Mouse (Mus musculus): ENCODE data around the gene Tmem54. TPM values are rescaled to one million over a fixed set of nuclear protein-coding genes. Genes with fewer than 3 reads are reported as not detected.

The Tmem54 gene
- polyA plus RNA-seq, 1 experiment from 2014 or later, result 4.6 TPM

DNA sequence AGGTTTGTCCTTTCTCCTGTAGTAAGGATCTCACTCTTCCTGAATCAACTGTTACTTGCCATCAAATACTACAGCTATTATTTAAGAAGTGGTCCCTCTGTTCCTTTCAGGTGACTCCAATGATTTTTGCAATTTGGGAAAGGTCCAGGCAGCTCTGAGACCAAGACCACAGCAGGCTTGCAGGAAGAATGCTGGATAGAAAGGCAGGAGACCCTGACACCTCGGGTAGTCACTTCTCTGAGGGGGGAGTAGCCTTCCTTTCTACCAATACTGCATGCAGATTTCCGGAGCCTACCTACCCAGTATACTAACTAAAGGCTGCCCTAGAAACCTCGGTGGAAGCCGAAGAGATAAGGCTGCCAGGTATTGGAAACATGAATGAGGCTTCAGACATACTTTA lies 40.1 kb downstream of the Tmem54 start:
- H3K9me3 ChIP-seq (ENCODE audit: control insufficient read depth, low read length), result no peaks in the 10 kb centered on the region
- no peak overlapping the region for H3K9ac ChIP-seq (ENCODE audit: low read length)
- no peaks in the 10 kb centered on the region for H3K27me3 ChIP-seq (ENCODE audit: control insufficient read depth, insufficient read depth, low read length)
- H3K27ac ChIP-seq (replicated peaks; ENCODE audit: low read depth, low read length), result no peak overlapping the region
- no peaks in the 10 kb centered on the region for H3K4me1 ChIP-seq (ENCODE audit: control insufficient read depth, insufficient read depth, low read length)
- peaks cover 2% of the 10 kb centered on the region; the same call in 1 of the 2 replicates for H3K36me3 ChIP-seq (ENCODE audit: control insufficient read depth, insufficient read depth, low read length)
- ATAC-seq (ENCODE audit: insufficient number of reproducible peaks, low FRiP score, low TSS enrichment, low read depth) (no peak), DNase-seq (ENCODE audit: low spot score) (no peak)
- H3K4me2 ChIP-seq (ENCODE audit: low read depth, severe bottlenecking), result no peak overlapping the region
- H3K4me3 ChIP-seq (ENCODE audit: low read depth, low read length), result no peak overlapping the region
- 74% methylated on average over 4 of the region's 4 CpGs for WGBS

DNA sequence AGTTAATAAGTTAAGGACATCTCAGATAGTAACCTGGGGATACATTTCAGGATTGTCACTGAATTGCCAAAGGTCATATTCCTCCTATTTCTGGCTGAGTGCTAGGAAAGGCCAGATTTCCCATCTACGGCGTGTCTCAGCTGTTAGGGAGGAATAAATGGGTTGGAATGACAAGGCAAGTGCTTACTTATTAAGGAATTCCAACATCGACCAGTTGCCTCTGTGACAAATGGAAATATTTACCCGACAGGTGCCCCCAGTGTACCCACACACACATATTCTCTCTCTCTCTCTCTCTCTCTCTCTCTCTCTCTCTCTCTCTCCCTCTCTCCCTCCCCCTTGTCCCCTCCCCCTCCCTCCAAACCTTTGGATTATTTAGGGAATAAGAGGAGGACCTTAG lies 40.6 kb downstream of the Tmem54 start:
- H3K4me2 ChIP-seq (ENCODE audit: low read depth, severe bottlenecking), result no peak overlapping the region
- no peak overlapping the region for H3K4me3 ChIP-seq (ENCODE audit: low read depth, low read length)
- peaks cover 2% of the 10 kb centered on the region; the same call in 1 of the 2 replicates for H3K36me3 ChIP-seq (ENCODE audit: control insufficient read depth, insufficient read depth, low read length)
- H3K9me3 ChIP-seq (ENCODE audit: control insufficient read depth, low read length), result no peaks in the 10 kb centered on the region
- ATAC-seq (ENCODE audit: insufficient number of reproducible peaks, low FRiP score, low TSS enrichment, low read depth) (no peak), DNase-seq (ENCODE audit: low spot score) (no peak)
- no peaks in the 10 kb centered on the region for H3K4me1 ChIP-seq (ENCODE audit: control insufficient read depth, insufficient read depth, low read length)
- WGBS, result 80% methylated on average over 4 of the region's 4 CpGs
- no peak overlapping the region for H3K9ac ChIP-seq (ENCODE audit: low read length)
- no peaks in the 10 kb centered on the region for H3K27me3 ChIP-seq (ENCODE audit: control insufficient read depth, insufficient read depth, low read length)
- H3K27ac ChIP-seq (replicated peaks; ENCODE audit: low read depth, low read length), result no peak overlapping the region

DNA sequence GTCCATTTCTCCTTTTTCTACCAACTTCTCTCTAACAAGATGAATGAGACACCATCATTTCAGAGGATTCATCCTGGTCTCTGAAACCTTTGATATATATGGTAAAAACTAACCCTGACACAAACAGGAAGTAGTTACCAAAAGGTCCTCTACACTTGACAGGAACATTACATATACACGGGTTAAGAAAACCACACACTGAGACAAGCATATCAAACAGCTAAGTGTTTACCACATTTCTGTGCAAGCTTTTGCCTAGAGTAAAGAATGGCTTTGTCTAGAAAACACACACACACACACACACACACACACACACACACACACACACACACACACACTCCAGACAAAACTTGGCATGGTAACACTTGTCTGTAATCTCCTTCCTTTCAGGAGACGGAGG lies 41.0 kb downstream of the Tmem54 start:
- Histone ChIP-seq H3K9ac (ENCODE audit: low read length) (no peak overlapping the region), H3K4me1 (ENCODE audit: control insufficient read depth, insufficient read depth, low read length) (no peaks in the 10 kb centered on the region), H3K36me3 (ENCODE audit: control insufficient read depth, insufficient read depth, low read length) (peaks cover 4% of the 10 kb centered on the region; the same call in 1 of the 2 replicates), H3K4me2 (ENCODE audit: low read depth, severe bottlenecking) (no peak overlapping the region), H3K27me3 (ENCODE audit: control insufficient read depth, insufficient read depth, low read length) (no peaks in the 10 kb centered on the region), H3K9me3 (ENCODE audit: control insufficient read depth, low read length) (no peaks in the 10 kb centered on the region), H3K27ac (replicated peaks; ENCODE audit: low read depth, low read length) (no peak overlapping the region), H3K4me3 (ENCODE audit: low read depth, low read length) (no peak overlapping the region)
- WGBS, result 71% methylated on average over 2 of the region's 2 CpGs
- ATAC-seq (ENCODE audit: insufficient number of reproducible peaks, low FRiP score, low TSS enrichment, low read depth) (no peak), DNase-seq (ENCODE audit: low spot score) (no peak)

DNA sequence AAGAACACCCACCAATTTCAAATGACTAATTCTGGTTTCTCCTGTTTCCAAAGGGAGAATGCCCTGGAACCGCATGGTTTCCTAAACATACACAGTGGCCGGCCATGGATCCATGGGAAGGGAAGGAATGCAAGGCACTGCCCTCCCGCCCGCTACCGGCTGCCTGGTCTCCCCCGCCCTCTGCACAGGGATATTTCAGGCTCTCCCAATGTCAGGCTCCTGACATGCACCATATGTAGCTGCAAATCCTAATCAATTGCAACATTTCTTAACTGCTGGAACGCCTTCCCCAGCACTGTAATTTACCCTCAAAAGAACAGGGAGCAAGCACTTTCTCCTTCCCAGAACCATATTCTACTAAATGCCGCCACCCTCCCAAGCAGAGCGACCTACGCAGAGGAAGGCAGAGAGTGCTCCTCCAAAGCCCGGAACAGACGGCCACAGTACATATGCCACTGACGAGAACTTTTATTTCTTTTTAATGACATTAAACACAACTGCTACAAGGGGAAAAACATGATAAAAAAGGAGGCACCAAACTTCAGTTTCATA lies 42.3 kb downstream of the Tmem54 start:
- ATAC-seq (ENCODE audit: insufficient number of reproducible peaks, low FRiP score, low TSS enrichment, low read depth) (no peak), DNase-seq (ENCODE audit: low spot score) (no peak)
- H3K27me3 ChIP-seq (ENCODE audit: control insufficient read depth, insufficient read depth, low read length), result no peaks in the 10 kb centered on the region
- WGBS, result 89% methylated on average over 13 of the region's 13 CpGs
- H3K36me3 ChIP-seq (ENCODE audit: control insufficient read depth, insufficient read depth, low read length), result peaks cover 8% of the 10 kb centered on the region; the same call in 1 of the 2 replicates
- H3K4me2 ChIP-seq (ENCODE audit: low read depth, severe bottlenecking), result no peak overlapping the region
- H3K27ac ChIP-seq (replicated peaks; ENCODE audit: low read depth, low read length), result no peak overlapping the region
- no peaks in the 10 kb centered on the region for H3K9me3 ChIP-seq (ENCODE audit: control insufficient read depth, low read length)
- H3K4me3 ChIP-seq (ENCODE audit: low read depth, low read length), result no peak overlapping the region
- H3K9ac ChIP-seq (ENCODE audit: low read length), result no peak overlapping the region
- H3K4me1 ChIP-seq (ENCODE audit: control insufficient read depth, insufficient read depth, low read length), result no peaks in the 10 kb centered on the region

DNA sequence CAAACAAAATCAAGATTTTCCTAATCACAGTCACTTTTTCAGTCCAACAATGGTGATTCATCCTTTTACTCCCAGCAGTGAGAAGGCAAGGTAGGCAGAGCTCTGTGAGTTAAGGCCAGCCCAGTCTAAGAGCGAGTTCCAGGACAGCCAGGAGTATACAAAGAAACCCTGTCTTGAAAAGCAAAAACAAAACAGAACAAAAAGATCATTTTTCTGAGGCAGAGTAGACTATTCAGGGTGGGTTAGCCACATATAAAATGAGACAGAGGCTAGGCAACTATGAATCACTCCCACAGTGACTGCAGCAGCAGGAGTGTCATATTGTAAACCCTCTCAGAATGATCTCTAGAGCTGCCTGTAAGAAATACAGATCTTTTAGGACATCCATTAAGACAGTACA lies 44.0 kb downstream of the Tmem54 start:
- 91% methylated on average over 1 of the region's 1 CpGs for WGBS
- ATAC-seq (ENCODE audit: insufficient number of reproducible peaks, low FRiP score, low TSS enrichment, low read depth) (no peak), DNase-seq (ENCODE audit: low spot score) (no peak)
- H3K9ac ChIP-seq (ENCODE audit: low read length), result no peak overlapping the region
- no peaks in the 10 kb centered on the region for H3K9me3 ChIP-seq (ENCODE audit: control insufficient read depth, low read length)
- no peaks in the 10 kb centered on the region for H3K4me1 ChIP-seq (ENCODE audit: control insufficient read depth, insufficient read depth, low read length)
- H3K27me3 ChIP-seq (ENCODE audit: control insufficient read depth, insufficient read depth, low read length), result no peaks in the 10 kb centered on the region
- H3K4me3 ChIP-seq (ENCODE audit: low read depth, low read length), result no peak overlapping the region
- H3K4me2 ChIP-seq (ENCODE audit: low read depth, severe bottlenecking), result no peak overlapping the region
- H3K36me3 ChIP-seq (ENCODE audit: control insufficient read depth, insufficient read depth, low read length), result peaks cover 8% of the 10 kb centered on the region; the same call in 1 of the 2 replicates
- H3K27ac ChIP-seq (replicated peaks; ENCODE audit: low read depth, low read length), result no peak overlapping the region

DNA sequence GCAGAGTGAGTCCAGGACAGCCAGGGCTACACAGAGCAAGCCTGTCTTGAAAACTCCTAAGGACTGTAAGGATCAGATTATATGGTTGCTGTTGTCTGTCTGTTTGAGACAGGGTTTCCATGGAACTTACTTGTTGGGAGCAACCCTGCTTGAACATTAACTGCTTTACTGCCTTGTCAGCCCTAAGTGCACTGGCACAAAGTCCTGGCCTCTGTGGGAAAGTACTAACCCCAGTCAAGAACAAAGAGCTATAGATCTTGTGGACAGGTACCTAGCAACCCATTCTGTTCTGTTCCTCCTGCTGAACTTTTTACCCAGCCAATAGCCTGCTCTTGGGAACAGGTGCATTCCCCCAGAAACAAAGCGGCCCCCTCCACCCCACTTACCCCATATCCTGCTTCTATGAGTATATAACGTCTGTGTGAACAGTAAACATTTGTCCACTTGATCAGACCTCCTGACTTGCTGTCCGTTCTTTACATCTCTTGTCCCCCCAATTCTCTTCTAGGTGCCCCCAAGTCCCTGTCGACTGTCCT lies 46.0 kb downstream of the Tmem54 start:
- WGBS, result 92% methylated on average over 4 of the region's 4 CpGs
- Histone ChIP-seq H3K9ac (ENCODE audit: low read length) (no peak overlapping the region), H3K4me2 (ENCODE audit: low read depth, severe bottlenecking) (no peak overlapping the region), H3K27me3 (ENCODE audit: control insufficient read depth, insufficient read depth, low read length) (no peaks in the 10 kb centered on the region), H3K36me3 (ENCODE audit: control insufficient read depth, insufficient read depth, low read length) (peaks cover 12% of the 10 kb centered on the region; the same call in 1 of the 2 replicates), H3K27ac (replicated peaks; ENCODE audit: low read depth, low read length) (no peak overlapping the region), H3K9me3 (ENCODE audit: control insufficient read depth, low read length) (no peaks in the 10 kb centered on the region), H3K4me3 (ENCODE audit: low read depth, low read length) (no peak overlapping the region), H3K4me1 (ENCODE audit: control insufficient read depth, insufficient read depth, low read length) (no peaks in the 10 kb centered on the region)
- no peak for ATAC-seq (ENCODE audit: insufficient number of reproducible peaks, low FRiP score, low TSS enrichment, low read depth)
- no peak for DNase-seq (ENCODE audit: low spot score)

DNA sequence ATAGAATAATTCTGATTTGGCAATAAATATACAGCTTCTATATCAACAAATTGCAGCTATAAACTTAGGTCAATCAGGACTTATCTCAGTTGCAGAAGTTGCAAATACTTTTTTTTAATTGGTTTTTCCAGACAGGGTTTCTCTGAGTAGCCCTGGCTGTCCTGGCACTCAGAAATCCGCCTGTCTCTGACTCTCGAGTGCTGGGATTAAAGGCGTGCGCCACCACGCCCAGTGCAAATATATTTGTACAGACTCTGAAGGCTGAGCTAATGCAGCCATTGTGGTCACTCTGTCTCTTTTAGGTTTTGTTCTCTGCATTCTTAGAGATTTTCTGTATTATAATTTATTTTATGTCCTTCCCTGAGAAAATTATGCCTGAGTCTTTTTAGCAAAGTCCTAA lies 52.2 kb downstream of the Tmem54 start:
- H3K27me3 ChIP-seq (ENCODE audit: control insufficient read depth, insufficient read depth, low read length), result no peaks in the 10 kb centered on the region
- ATAC-seq (ENCODE audit: insufficient number of reproducible peaks, low FRiP score, low TSS enrichment, low read depth) (no peak), DNase-seq (ENCODE audit: low spot score) (no peak)
- H3K4me1 ChIP-seq (ENCODE audit: control insufficient read depth, insufficient read depth, low read length), result no peaks in the 10 kb centered on the region
- no peak overlapping the region for H3K9ac ChIP-seq (ENCODE audit: low read length)
- WGBS, result 92% methylated on average over 5 of the region's 5 CpGs
- H3K9me3 ChIP-seq (ENCODE audit: control insufficient read depth, low read length), result no peaks in the 10 kb centered on the region
- H3K4me2 ChIP-seq (ENCODE audit: low read depth, severe bottlenecking), result no peak overlapping the region
- no peak overlapping the region for H3K4me3 ChIP-seq (ENCODE audit: low read depth, low read length)
- peaks cover 3% of the 10 kb centered on the region; the same call in 1 of the 2 replicates for H3K36me3 ChIP-seq (ENCODE audit: control insufficient read depth, insufficient read depth, low read length)
- no peak overlapping the region for H3K27ac ChIP-seq (replicated peaks; ENCODE audit: low read depth, low read length)

DNA sequence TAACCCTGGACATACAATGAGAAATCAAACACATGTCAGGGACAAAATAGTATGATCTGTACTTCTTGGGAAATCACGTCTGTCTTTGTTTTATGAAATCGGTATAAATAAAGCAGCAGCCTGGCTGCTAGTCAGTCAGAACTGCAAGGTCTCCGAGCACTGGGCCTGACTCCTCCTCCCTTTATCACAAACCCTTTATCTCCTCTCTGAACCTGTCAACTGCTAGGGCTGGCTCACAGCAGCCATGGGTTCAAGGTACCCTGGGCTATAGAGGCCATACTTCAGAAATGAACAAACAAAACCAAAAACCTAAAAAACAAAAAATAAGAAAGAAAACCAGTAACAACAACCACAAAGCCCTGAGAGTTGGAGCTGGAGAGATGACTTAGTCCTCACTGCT lies 53.2 kb downstream of the Tmem54 start:
- no peak overlapping the region for H3K4me3 ChIP-seq (ENCODE audit: low read depth, low read length)
- no peak for ATAC-seq (ENCODE audit: insufficient number of reproducible peaks, low FRiP score, low TSS enrichment, low read depth)
- WGBS, result 71% methylated on average over 3 of the region's 3 CpGs
- no peak overlapping the region for H3K27ac ChIP-seq (replicated peaks; ENCODE audit: low read depth, low read length)
- DNase-seq (ENCODE audit: low spot score), result no peak
- no peaks in the 10 kb centered on the region for H3K27me3 ChIP-seq (ENCODE audit: control insufficient read depth, insufficient read depth, low read length)
- no peaks in the 10 kb centered on the region for H3K9me3 ChIP-seq (ENCODE audit: control insufficient read depth, low read length)
- no peaks in the 10 kb centered on the region for H3K4me1 ChIP-seq (ENCODE audit: control insufficient read depth, insufficient read depth, low read length)
- peaks cover 5% of the 10 kb centered on the region; the same call in 1 of the 2 replicates for H3K36me3 ChIP-seq (ENCODE audit: control insufficient read depth, insufficient read depth, low read length)
- no peak overlapping the region for H3K9ac ChIP-seq (ENCODE audit: low read length)
- no peak overlapping the region for H3K4me2 ChIP-seq (ENCODE audit: low read depth, severe bottlenecking)

DNA sequence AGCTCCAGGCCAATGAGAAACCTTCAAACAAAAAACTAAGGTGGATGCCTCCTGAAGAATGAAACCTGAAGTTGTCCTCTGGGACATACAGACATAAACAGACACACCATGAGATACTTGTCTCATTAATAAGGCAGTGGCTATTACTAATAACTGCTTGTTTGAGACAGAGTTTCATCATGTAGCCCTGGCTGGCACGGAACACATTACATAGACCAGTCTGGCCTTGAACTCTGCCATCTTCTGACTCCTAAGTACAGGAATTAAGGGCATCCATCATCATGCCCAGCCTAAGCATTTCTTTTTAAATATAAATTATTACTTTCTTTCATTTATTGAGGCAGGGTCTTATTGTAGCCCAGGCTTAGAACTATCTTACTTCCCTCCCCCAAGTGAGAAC lies 55.7 kb downstream of the Tmem54 start:
- no peak overlapping the region for H3K27ac ChIP-seq (replicated peaks; ENCODE audit: low read depth, low read length)
- no peaks in the 10 kb centered on the region for H3K4me1 ChIP-seq (ENCODE audit: control insufficient read depth, insufficient read depth, low read length)
- no peak overlapping the region for H3K9ac ChIP-seq (ENCODE audit: low read length)
- no peak overlapping the region for H3K4me3 ChIP-seq (ENCODE audit: low read depth, low read length)
- ATAC-seq (ENCODE audit: insufficient number of reproducible peaks, low FRiP score, low TSS enrichment, low read depth), result no peak
- no peak for DNase-seq (ENCODE audit: low spot score)
- WGBS, result 97% methylated on average over 1 of the region's 1 CpGs
- H3K9me3 ChIP-seq (ENCODE audit: control insufficient read depth, low read length), result no peaks in the 10 kb centered on the region
- no peak overlapping the region for H3K4me2 ChIP-seq (ENCODE audit: low read depth, severe bottlenecking)
- H3K27me3 ChIP-seq (ENCODE audit: control insufficient read depth, insufficient read depth, low read length), result no peaks in the 10 kb centered on the region
- peaks cover 2% of the 10 kb centered on the region; the same call in 1 of the 2 replicates for H3K36me3 ChIP-seq (ENCODE audit: control insufficient read depth, insufficient read depth, low read length)

All from limb, embryonic 11.5 days (tissue).